Mouse (Mus musculus) urinary bladder, postnatal 36 days (tissue): ENCODE measurements around the gene Rgs8.

Experiments used
- DNase-seq, 2 experiments: peaks; one replicate each; pipeline ENCODE4 v3.0.0; 2022; ENCODE audit warnings: low spot score in 2 of 2, mixed read lengths in 1 of 2

Rgs8 gene

GRCm38 (mm10) chr1:153704174-153704573, 51.3 kb downstream of the Rgs8 start:
- DNase-seq: no peak

- no peak for DNase-seq
Observed at GRCm38 (mm10) chr1:153704996-153705395, 52.2 kb downstream of the Rgs8 start.

GRCm38 (mm10) chr1:153708626-153709025, 55.8 kb downstream of the Rgs8 start:
- DNase-seq: no peak

- DNase-seq: no peak
Observed at GRCm38 (mm10) chr1:153709451-153709850, 56.6 kb downstream of the Rgs8 start.

GRCm38 (mm10) chr1:153711544-153712262, 58.9 kb downstream of the Rgs8 start:
- no peak for DNase-seq

- no peak for DNase-seq
Observed at GRCm38 (mm10) chr1:153712633-153713032, 59.8 kb downstream of the Rgs8 start.

- DNase-seq: no peak
Observed at GRCm38 (mm10) chr1:153717990-153718389, 65.2 kb downstream of the Rgs8 start.

- peak in 1 of 2 experiments; percentile 45 for DNase-seq
Observed at GRCm38 (mm10) chr1:153720935-153721334, 68.1 kb downstream of the Rgs8 start.

- DNase-seq: peak in 1 of 2 experiments; percentile 29
Observed at GRCm38 (mm10) chr1:153721565-153722310, 68.9 kb downstream of the Rgs8 start.

GRCm38 (mm10) chr1:153723426-153723825, 70.6 kb downstream of the Rgs8 start:
- DNase-seq: no peak

GRCm38 (mm10) chr1:153726636-153727035, 73.8 kb downstream of the Rgs8 start:
- no peak for DNase-seq

- no peak for DNase-seq
Observed at GRCm38 (mm10) chr1:153729806-153730205, 77.0 kb downstream of the Rgs8 start.

GRCm38 (mm10) chr1:153730671-153731070, 77.8 kb downstream of the Rgs8 start:
- peak in 1 of 2 experiments; percentile 51 for DNase-seq

GRCm38 (mm10) chr1:153733181-153733580, 80.4 kb downstream of the Rgs8 start:
- no peak for DNase-seq

GRCm38 (mm10) chr1:153734866-153735265, 82.0 kb downstream of the Rgs8 start:
- no peak for DNase-seq

GRCm38 (mm10) chr1:153736096-153736495, 83.3 kb downstream of the Rgs8 start:
- no peak for DNase-seq

- no peak for DNase-seq
Observed at GRCm38 (mm10) chr1:153737101-153738085, 84.6 kb downstream of the Rgs8 start.

GRCm38 (mm10) chr1:153739437-153740015, 86.7 kb downstream of the Rgs8 start:
- no peak for DNase-seq

GRCm38 (mm10) chr1:153740145-153740544, 87.3 kb downstream of the Rgs8 start, which contains the start of gene Rgs16:
Rgs16 (plus strand) TSS chr1:153740349.
- peak; percentile 60 to 79 for DNase-seq

- no peak for DNase-seq
Observed at GRCm38 (mm10) chr1:153740775-153741400, 88.1 kb downstream of the Rgs8 start.
